Mouse (Mus musculus) midbrain, embryonic 14.5 days (tissue): ENCODE data around the gene Sgce. TPM values are rescaled to one million over a fixed set of nuclear protein-coding genes. Genes with fewer than 3 reads are reported as not detected.

ENCODE experiments used
- ATAC-seq: fragments of 200-750 bp; cut with Nextera tagmentation; 2 replicates; pipeline ENCODE4 v1.8.0; 2017; ENCODE audit warnings: moderate number of reproducible peaks, moderate library complexity; ENCODE audit not compliant: low FRiP score, low TSS enrichment
- DNase-seq: peaks from one replicate; pipeline ENCODE4 v3.0.0-alpha.2; 2015
- H3K27ac ChIP-seq: fragments of 300-500 bp; sonication (generic); replicated peaks from 2 replicates; pipeline ENCODE4 v1.5.1; 2014; ENCODE audit warnings: mild to moderate bottlenecking, low read depth, low read length, moderate library complexity
- H3K27me3 ChIP-seq: fragments of 300-500 bp; sonication (generic); 2 replicates; pipeline ENCODE4 v1.6.1; 2014; ENCODE audit warnings: low read length, control low read depth, mixed read lengths; ENCODE audit not compliant: control insufficient read depth, insufficient read depth
- H3K36me3 ChIP-seq: fragments of 300-500 bp; sonication (generic); 2 replicates; pipeline ENCODE4 v1.6.1; 2014; ENCODE audit warnings: low read length, control low read depth; ENCODE audit not compliant: control insufficient read depth, insufficient read depth
- H3K4me1 ChIP-seq: fragments of 300-500 bp; sonication (generic); 2 replicates; pipeline ENCODE4 v1.6.1; 2014; ENCODE audit warnings: mild to moderate bottlenecking, antibody characterized with exemption, low read length, control low read depth; ENCODE audit not compliant: control insufficient read depth, insufficient read depth
- H3K4me2 ChIP-seq: fragments of 300-500 bp; sonication (generic); 2 replicates; pipeline ENCODE4 v1.6.1; 2014; ENCODE audit warnings: mild to moderate bottlenecking, low read length, moderate library complexity
- H3K4me3 ChIP-seq: fragments of 300-500 bp; sonication (generic); replicated peaks from 2 replicates; pipeline ENCODE4 v1.5.1; 2014; ENCODE audit warnings: low read depth, low read length
- H3K9ac ChIP-seq: fragments of 300-500 bp; sonication (generic); replicated peaks from 2 replicates; pipeline ENCODE4 v1.6.1; 2014; ENCODE audit warnings: mild to moderate bottlenecking, low read length, moderate library complexity
- H3K9me3 ChIP-seq: fragments of 300-500 bp; sonication (generic); 2 replicates; pipeline ENCODE4 v1.6.1; 2016; ENCODE audit warnings: low read length, control low read depth, mixed read lengths; ENCODE audit not compliant: control insufficient read depth
- WGBS: fragments of 180-500 bp; shearing (Covaris S2); extraction: QIAGEN DNeasy Blood & Tissue Kit; methylation state at CpG from one replicate; pipeline ENCODE4 v1.1.7; 2014; 5-methylcytosine and 5-hydroxymethylcytosine counted together
- polyA plus RNA-seq: library from polyadenylated mRNA; unstranded; fragments of >200 nt; fragmentation: Nextera tagmentation; extraction: Ambion mirVana; gene quantifications from 2 replicates; pipeline ENCODE4 v1.2.1, GENCODE M21; 2014

Sgce gene
- polyA plus RNA-seq, 1 experiment from 2014 or later = 51.0 TPM

DNA sequence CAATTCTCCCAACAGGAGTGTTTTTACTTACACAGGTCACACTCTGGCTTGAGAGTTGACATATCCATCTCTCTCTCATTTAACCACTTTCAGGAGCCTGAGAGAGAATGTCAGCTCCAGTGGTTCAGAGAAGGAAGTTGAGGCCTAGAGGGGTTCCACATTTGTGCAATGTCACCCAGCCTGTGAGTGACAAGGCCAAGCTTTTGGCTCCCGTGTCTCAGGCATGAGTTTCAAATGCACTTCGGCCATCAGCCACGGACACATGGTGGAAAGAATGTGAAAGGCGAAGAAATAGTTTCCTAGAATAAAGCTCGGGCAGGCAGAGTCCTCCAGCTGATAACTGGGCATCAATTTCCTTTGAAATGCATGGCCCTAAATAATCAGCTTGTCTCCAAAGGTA lies 40.6 kb downstream of the Sgce start:
- H3K4me1 ChIP-seq = no peaks in the 10 kb centered on the region
- H3K4me2 ChIP-seq = no peak overlapping the region
- no peak for DNase-seq
- H3K36me3 ChIP-seq = peaks cover 8% of the 10 kb centered on the region; the same call in 1 of the 2 replicates
- no peak for ATAC-seq
- no peaks in the 10 kb centered on the region for H3K27me3 ChIP-seq
- H3K4me3 ChIP-seq = no peak overlapping the region
- H3K27ac ChIP-seq = no peak overlapping the region
- H3K9me3 ChIP-seq = no peaks in the 10 kb centered on the region
- H3K9ac ChIP-seq = no peak overlapping the region
- WGBS = 89% methylated on average over 5 of the region's 5 CpGs

DNA sequence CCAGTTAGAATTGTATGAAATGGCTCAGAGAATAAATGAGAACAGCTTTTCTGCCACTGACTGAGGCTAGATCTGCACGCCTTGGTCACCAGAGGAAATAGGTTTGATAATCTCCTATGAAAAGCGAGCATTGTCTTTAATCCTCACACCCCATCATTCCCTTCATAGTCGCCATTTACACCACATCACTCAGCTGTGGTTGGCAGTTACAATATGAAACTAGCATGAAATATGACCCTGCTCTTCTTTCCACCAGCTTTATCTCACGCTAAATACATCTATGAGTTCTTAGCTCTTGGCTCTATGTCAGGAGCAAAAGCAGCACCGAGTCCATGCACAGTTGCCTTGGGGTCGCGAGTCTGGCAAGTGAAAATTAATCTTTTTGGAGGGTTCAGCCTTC lies 43.1 kb downstream of the Sgce start:
- no peak overlapping the region for H3K4me3 ChIP-seq
- ATAC-seq (no peak), DNase-seq (no peak)
- no peak overlapping the region for H3K4me2 ChIP-seq
- no peak overlapping the region for H3K9ac ChIP-seq
- H3K4me1 ChIP-seq = no peaks in the 10 kb centered on the region
- peaks cover 5% of the 10 kb centered on the region; the same call in 1 of the 2 replicates for H3K36me3 ChIP-seq
- H3K9me3 ChIP-seq = no peaks in the 10 kb centered on the region
- no peak overlapping the region for H3K27ac ChIP-seq
- 78% methylated on average over 7 of the region's 7 CpGs for WGBS
- no peaks in the 10 kb centered on the region for H3K27me3 ChIP-seq

- DNase-seq (no peak), ATAC-seq (no peak)
- no peak overlapping the region for H3K9ac ChIP-seq
- 92% methylated on average over 8 of the region's 8 CpGs for WGBS
- no peak overlapping the region for H3K4me2 ChIP-seq
- H3K27me3 ChIP-seq = no peaks in the 10 kb centered on the region
- H3K36me3 ChIP-seq = 0 out of 2 replicates have a peak, but pooled peaks cover 4% of the 10 kb centered on the region
- H3K9me3 ChIP-seq = no peaks in the 10 kb centered on the region
- no peak overlapping the region for H3K27ac ChIP-seq
- no peak overlapping the region for H3K4me3 ChIP-seq
- H3K4me1 ChIP-seq = no peaks in the 10 kb centered on the region
These were observed 45.4 kb downstream of the Sgce start for GRCm38 (mm10) chr6:4701641-4702040.

DNA sequence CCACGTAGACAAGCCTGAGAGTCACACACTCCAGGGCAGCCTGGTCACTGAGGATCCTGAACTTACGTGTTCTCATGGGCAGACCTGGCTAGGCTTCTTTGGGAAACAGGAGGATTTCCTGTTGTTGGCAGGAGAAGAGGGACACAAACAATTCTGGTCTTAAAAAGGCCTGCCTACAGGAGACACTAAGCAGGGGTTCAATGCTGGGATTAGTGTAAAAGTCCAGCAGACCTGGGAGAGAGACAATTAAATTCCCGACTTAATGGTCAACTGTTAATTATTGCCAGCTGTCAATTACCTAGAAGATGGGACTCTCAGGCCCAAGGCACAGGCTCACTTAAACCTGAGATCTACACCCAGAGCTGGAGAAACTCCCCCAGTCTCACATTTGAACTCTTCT lies 51.2 kb downstream of the Sgce start:
- H3K4me2 ChIP-seq = no peak overlapping the region
- H3K27ac ChIP-seq = no peak overlapping the region
- DNase-seq (no peak), ATAC-seq (no peak)
- no peaks in the 10 kb centered on the region for H3K9me3 ChIP-seq
- H3K4me3 ChIP-seq = no peak overlapping the region
- WGBS = 76% methylated on average over 3 of the region's 3 CpGs
- no peaks in the 10 kb centered on the region for H3K27me3 ChIP-seq
- peaks cover 5% of the 10 kb centered on the region; the same call in 1 of the 2 replicates for H3K36me3 ChIP-seq
- H3K4me1 ChIP-seq = no peaks in the 10 kb centered on the region
- H3K9ac ChIP-seq = no peak overlapping the region

GRCm38 (mm10) chr6:4694672-4695231 lies 52.3 kb downstream of the Sgce start:
- H3K4me1 ChIP-seq = no peaks in the 10 kb centered on the region
- no peak overlapping the region for H3K4me2 ChIP-seq
- H3K27me3 ChIP-seq = no peaks in the 10 kb centered on the region
- H3K27ac ChIP-seq = no peak overlapping the region
- peaks cover 5% of the 10 kb centered on the region; the same call in 1 of the 2 replicates for H3K36me3 ChIP-seq
- ATAC-seq = no peak
- H3K4me3 ChIP-seq = no peak overlapping the region
- DNase-seq = no peak
- no peaks in the 10 kb centered on the region for H3K9me3 ChIP-seq
- 84% methylated on average over 8 of the region's 8 CpGs for WGBS
- no peak overlapping the region for H3K9ac ChIP-seq

- Histone ChIP-seq H3K4me1 (no peaks in the 10 kb centered on the region), H3K9me3 (no peaks in the 10 kb centered on the region), H3K9ac (no peak overlapping the region), H3K4me2 (no peak overlapping the region), H3K27ac (no peak overlapping the region), H3K36me3 (peaks cover 12% of the 10 kb centered on the region; the same call in 1 of the 2 replicates), H3K27me3 (no peaks in the 10 kb centered on the region), H3K4me3 (no peak overlapping the region)
- WGBS = 57% methylated on average over 10 of the region's 10 CpGs
- DNase-seq (no peak), ATAC-seq (no peak)
These were observed 53.5 kb downstream of the Sgce start for GRCm38 (mm10) chr6:4693544-4693943.

- no peak overlapping the region for H3K4me3 ChIP-seq
- no peaks in the 10 kb centered on the region for H3K9me3 ChIP-seq
- no peaks in the 10 kb centered on the region for H3K27me3 ChIP-seq
- no peak overlapping the region for H3K9ac ChIP-seq
- DNase-seq (peak; percentile 9), ATAC-seq (no peak)
- no peak overlapping the region for H3K27ac ChIP-seq
- WGBS = 58% methylated on average over 4 of the region's 4 CpGs
- no peaks in the 10 kb centered on the region for H3K4me1 ChIP-seq
- peaks cover 12% of the 10 kb centered on the region; the same call in 1 of the 2 replicates for H3K36me3 ChIP-seq
- H3K4me2 ChIP-seq = no peak overlapping the region
These were observed 56.6 kb downstream of the Sgce start for GRCm38 (mm10) chr6:4690438-4690837.

DNA sequence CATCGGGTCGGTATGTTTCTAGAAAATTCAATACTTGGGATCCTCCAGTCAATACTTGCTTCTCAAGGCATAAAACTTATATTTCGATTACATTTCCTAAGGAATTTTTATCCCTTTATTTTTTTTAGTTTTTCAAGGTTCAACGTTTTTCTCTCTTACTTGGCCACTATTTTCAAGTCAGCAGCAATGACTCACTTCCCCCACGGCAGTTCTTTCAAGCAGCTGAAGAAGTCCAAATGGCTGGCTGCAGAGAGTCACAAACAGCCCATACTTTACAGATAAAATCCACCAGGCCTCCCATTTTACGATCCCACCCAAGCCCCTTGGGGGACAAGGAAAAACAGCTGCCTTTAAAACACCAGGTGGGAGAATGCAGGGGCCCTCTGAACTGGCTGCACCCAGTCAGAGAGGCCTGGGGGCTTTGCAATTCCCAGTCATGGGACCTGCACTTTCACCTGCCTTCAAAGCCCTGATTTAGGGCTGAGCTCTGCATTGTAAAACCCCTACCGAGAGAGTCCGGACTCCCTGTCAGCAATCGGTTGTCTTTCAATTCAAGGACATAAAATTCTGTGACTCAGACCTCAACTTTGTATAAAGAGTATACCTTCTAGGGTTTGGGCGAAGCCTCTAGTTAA lies 62.2 kb downstream of the Sgce start:
- no peaks in the 10 kb centered on the region for H3K9me3 ChIP-seq
- H3K4me1 ChIP-seq = no peaks in the 10 kb centered on the region
- no peak overlapping the region for H3K4me3 ChIP-seq
- no peak for DNase-seq
- 70% methylated on average over 10 of the region's 10 CpGs for WGBS
- no peaks in the 10 kb centered on the region for H3K27me3 ChIP-seq
- ATAC-seq = no peak
- peaks cover 12% of the 10 kb centered on the region; the same call in 1 of the 2 replicates for H3K36me3 ChIP-seq
- H3K4me2 ChIP-seq = no peak overlapping the region
- H3K9ac ChIP-seq = no peak overlapping the region
- no peak overlapping the region for H3K27ac ChIP-seq

DNA sequence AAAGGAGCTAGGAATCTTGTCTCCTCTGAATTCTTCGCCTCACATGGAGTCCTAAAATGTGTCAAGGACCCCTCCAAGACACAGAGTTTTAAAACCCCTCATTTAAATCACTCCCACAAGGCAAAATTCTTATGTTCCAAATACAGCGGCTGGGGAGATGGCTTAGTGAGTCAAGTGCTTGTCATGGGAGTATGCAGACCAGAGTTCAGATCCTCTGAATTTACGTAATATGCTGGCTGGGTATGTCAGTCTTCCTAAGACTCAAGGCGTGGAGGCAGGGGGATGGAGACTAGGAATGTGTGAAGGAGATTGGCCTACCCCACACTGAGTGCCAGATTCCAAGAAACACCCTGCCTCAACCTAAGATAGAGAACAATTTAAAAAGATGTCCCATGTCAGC lies 66.4 kb downstream of the Sgce start:
- Histone ChIP-seq H3K27me3 (no peaks in the 10 kb centered on the region), H3K4me1 (no peaks in the 10 kb centered on the region), H3K27ac (no peak overlapping the region), H3K9ac (no peak overlapping the region), H3K36me3 (0 out of 2 replicates have a peak, but pooled peaks cover 6% of the 10 kb centered on the region), H3K4me2 (no peak overlapping the region), H3K4me3 (no peak overlapping the region), H3K9me3 (no peaks in the 10 kb centered on the region)
- WGBS = 90% methylated on average over 4 of the region's 4 CpGs
- DNase-seq = no peak
- no peak for ATAC-seq
